Mouse (Mus musculus) cerebellum, adult 2 months (tissue): ENCODE measurements around the gene Pum3. TPM values are rescaled to one million over a fixed set of nuclear protein-coding genes. Genes with fewer than 3 reads are reported as not detected.

ENCODE experiments used
- DNase-seq, 2 experiments: peaks; one replicate each; pipeline ENCODE4 v3.0.0; 2021
- H3K27ac ChIP-seq: fragments of 200-500 bp; 2 replicates; pipeline ENCODE4 v1.5.1; 2012; ENCODE audit warnings: low read length, control low read depth, inconsistent platforms; ENCODE audit not compliant: insufficient read depth
- H3K27me3 ChIP-seq: fragments of 200-500 bp; 2 replicates; pipeline ENCODE4 v1.6.1; 2012; ENCODE audit warnings: inconsistent platforms, mild to moderate bottlenecking, low read length, moderate library complexity; ENCODE audit not compliant: control insufficient read depth, insufficient read depth
- H3K4me1 ChIP-seq: fragments of 200-500 bp; 2 replicates; pipeline ENCODE4 v1.6.1; 2011; ENCODE audit warnings: low read length; ENCODE audit not compliant: control insufficient read depth, insufficient read depth
- H3K4me3 ChIP-seq: fragments of 200-500 bp; replicated peaks from 2 replicates; pipeline ENCODE3; 2011; ENCODE audit warnings: mild to moderate bottlenecking, low read depth, low read length, control low read depth; ENCODE audit not compliant: insufficient read depth
- CTCF ChIP-seq: fragments of 200-500 bp; IDR thresholded peaks from 2 replicates; pipeline ENCODE4 v1.5.1; 2011; ENCODE audit warnings: low read depth, mild to moderate bottlenecking, control low read depth, low read length, moderate library complexity, borderline replicate concordance; ENCODE audit not compliant: insufficient read depth
- POLR2A ChIP-seq: fragments of 200-500 bp; IDR thresholded peaks from 2 replicates; pipeline ENCODE4 v1.6.1; 2011; ENCODE audit warnings: low read length, control low read depth, borderline replicate concordance; ENCODE audit not compliant: insufficient read depth
- WGBS: fragments of 180-500 bp; shearing (Covaris S2); methylation state at CpG from one replicate; pipeline ENCODE4 v1.1.7; 2018; 5-methylcytosine and 5-hydroxymethylcytosine counted together
- polyA plus RNA-seq: library from polyadenylated mRNA; depleted of rRNA; stranded (reverse); fragments of >200 nt; gene quantifications from 2 replicates; pipeline ENCODE4 v1.2.3, GENCODE M21; 2012

Gene Pum3
- polyA plus RNA-seq, 1 experiment = 25.2 TPM

DNA sequence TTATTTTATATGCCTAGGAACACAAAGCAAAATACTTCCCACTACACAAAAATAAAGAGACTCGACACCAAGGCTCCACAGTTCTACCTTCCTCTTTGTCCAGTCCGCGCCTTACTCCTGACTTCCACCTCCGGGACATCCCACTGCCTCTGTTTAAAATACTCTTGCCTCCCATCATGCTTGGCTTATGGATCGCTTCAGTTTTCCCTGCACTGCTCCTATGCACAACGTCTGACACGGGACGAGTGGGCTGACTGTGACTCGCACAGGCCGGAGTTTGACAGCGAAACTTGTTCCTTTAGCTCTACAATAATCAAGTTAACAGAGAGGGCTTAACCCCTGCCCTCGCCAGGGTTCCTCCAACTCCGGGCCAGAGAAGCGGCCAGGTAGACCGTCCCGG lies 344 bp downstream of the Pum3 start:
- TF ChIP-seq POLR2A = no peak
- TF ChIP-seq CTCF = no peak
- H3K4me1 ChIP-seq = 0 out of 2 replicates have a peak, but pooled peaks cover 3% of the 10 kb centered on the region
- H3K27ac ChIP-seq = no peak overlapping the region
- WGBS = under 1% methylated on average over 16 of the region's 16 CpGs
- peak overlapping the region; percentile 86 for H3K4me3 ChIP-seq
- no peak for DNase-seq
- H3K27me3 ChIP-seq = no peaks in the 10 kb centered on the region

DNA sequence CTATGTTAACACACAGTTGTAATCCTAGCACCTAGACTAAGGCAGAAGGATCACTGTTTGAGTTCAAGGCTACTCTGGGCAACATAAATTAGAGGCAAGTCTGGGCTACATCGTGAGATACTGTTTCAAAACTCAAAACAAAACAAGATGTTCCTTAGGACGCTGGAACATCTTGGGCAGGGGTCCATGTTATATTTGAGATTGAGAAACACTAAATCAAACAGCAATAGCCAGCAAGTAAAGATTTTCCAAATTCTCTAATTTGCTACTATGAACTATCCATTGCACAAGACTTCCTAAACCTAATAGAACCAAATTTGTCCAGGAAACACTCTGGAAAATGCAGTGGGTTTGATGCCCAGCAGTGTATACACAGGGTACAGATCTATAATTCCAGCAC lies 1.8 kb downstream of the Pum3 start:
- DNase-seq = no peak
- 0 out of 2 replicates have a peak, but pooled peaks cover 3% of the 10 kb centered on the region for H3K4me1 ChIP-seq
- no peak overlapping the region for H3K27ac ChIP-seq
- H3K27me3 ChIP-seq = no peaks in the 10 kb centered on the region
- WGBS = 77% methylated on average over 2 of the region's 2 CpGs
- TF ChIP-seq CTCF (no peak), POLR2A (no peak)
- H3K4me3 ChIP-seq = no peak overlapping the region

GRCm38 (mm10) chr19:27426451-27426850 lies 3.2 kb downstream of the Pum3 start:
- DNase-seq = no peak
- WGBS = 70% methylated on average over 1 of the region's 1 CpGs
- H3K4me1 ChIP-seq = 0 out of 2 replicates have a peak, but pooled peaks cover 3% of the 10 kb centered on the region
- no peak overlapping the region for H3K27ac ChIP-seq
- no peaks in the 10 kb centered on the region for H3K27me3 ChIP-seq
- no peak for TF ChIP-seq POLR2A
- no peak for TF ChIP-seq CTCF
- H3K4me3 ChIP-seq = no peak overlapping the region

DNA sequence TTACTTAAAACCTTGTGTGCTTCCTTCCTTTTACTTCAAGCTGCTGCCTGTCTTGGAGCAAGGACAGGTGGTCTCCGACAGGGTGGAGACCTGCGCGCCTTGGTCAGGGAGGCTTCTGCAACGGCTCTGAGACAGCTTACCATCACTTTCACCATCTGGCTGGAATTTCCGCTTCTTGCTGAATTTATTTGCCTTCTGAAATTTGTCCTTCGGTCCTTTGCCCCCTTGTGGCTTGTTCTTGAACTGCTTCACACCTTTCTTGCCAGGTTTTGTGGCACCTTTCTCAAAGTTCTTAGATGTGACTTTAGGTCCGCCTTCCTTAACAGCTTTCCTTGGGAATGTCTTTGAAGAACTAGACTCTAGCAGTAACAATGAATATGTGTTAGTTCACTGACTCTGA lies 4.0 kb downstream of the Pum3 start:
- TF ChIP-seq POLR2A (no peak), CTCF (peak; percentile 35; the same call in 1 of the 2 replicates)
- H3K27me3 ChIP-seq = no peaks in the 10 kb centered on the region
- no peak overlapping the region for H3K4me3 ChIP-seq
- peak; percentile 58 to 62 for DNase-seq
- H3K4me1 ChIP-seq = 0 out of 2 replicates have a peak, but pooled peaks cover 3% of the 10 kb centered on the region
- no peak overlapping the region for H3K27ac ChIP-seq
- 28% methylated on average over 7 of the region's 7 CpGs for WGBS

GRCm38 (mm10) chr19:27417375-27417774 lies 12.2 kb downstream of the Pum3 start:
- TF ChIP-seq CTCF (no peak), POLR2A (no peak)
- DNase-seq = no peak
- H3K27ac ChIP-seq = no peak overlapping the region
- no peaks in the 10 kb centered on the region for H3K27me3 ChIP-seq
- no peak overlapping the region for H3K4me3 ChIP-seq
- no peaks in the 10 kb centered on the region for H3K4me1 ChIP-seq
- WGBS = 94% methylated on average over 4 of the region's 4 CpGs

DNA sequence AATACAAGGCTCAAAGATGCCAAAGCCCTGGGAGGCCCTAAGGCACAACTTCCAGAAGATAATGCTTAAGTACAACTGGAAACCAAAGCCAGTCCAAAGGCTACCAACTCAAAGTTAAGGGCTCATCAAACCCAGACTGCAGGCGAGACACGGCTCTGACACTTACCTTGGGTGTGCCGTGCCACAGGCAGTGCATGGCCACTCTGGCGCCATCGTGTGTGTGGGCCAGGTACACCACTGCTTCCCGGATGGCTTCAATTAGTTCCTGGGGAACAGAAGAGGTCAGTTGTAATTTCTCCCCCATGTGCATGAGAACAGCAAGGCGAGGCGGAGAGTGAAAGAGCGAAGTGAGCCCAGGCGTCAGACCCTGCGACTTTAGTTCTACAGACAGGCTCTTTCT lies 13.1 kb downstream of the Pum3 start:
- WGBS = 47% methylated on average over 11 of the region's 11 CpGs
- Histone ChIP-seq H3K27me3 (no peaks in the 10 kb centered on the region), H3K4me3 (no peak overlapping the region), H3K4me1 (no peaks in the 10 kb centered on the region), H3K27ac (no peak overlapping the region)
- TF ChIP-seq CTCF = peak; percentile 71
- no peak for TF ChIP-seq POLR2A
- DNase-seq = peak; percentile 26 to 48

DNA sequence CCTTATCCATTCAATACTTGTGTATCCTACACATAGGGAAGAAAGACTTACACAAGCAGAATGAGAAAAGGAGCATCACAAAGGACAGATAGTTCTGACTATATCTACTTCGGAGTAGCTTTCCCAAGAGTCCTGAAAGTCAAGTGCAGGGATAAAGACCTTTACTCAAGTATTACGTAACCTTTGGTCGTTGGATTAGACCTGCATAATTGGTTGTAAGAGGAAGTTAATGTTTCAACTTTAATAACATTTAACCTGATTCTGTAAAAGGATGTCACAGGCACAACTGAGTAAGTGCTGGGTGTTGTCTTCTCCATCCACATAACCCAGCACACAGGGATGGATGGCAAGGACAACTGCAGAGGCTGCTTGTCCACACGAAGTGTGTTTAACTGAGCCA lies 18.3 kb downstream of the Pum3 start:
- DNase-seq = no peak
- TF ChIP-seq POLR2A = no peak
- no peak for TF ChIP-seq CTCF
- H3K27me3 ChIP-seq = no peaks in the 10 kb centered on the region
- H3K4me1 ChIP-seq = no peaks in the 10 kb centered on the region
- no peak overlapping the region for H3K4me3 ChIP-seq
- WGBS = 90% methylated on average over 4 of the region's 4 CpGs
- H3K27ac ChIP-seq = no peak overlapping the region

DNA sequence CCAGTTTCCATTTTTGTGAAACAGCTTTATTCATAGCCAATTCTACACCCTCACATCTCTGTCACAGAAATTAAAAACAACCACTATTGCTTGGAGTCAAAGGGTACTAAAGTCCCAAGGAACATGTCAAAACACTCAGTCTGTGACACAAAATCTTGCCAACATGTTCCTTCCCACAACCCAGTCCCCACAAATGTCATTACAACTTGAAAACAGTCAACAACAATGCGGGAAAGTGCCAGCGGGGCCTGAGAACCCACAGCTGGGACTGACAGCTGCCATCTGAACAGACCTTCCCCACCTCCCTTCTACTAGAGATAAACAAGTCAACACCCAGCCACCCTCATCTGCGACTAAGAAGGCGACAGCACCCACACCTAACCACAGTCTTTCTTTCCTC lies 18.9 kb downstream of the Pum3 start:
- WGBS = 84% methylated on average over 4 of the region's 4 CpGs
- no peak for DNase-seq
- TF ChIP-seq CTCF (no peak), POLR2A (no peak)
- Histone ChIP-seq H3K4me3 (no peak overlapping the region), H3K27me3 (no peaks in the 10 kb centered on the region), H3K4me1 (no peaks in the 10 kb centered on the region), H3K27ac (no peak overlapping the region)

GRCm38 (mm10) chr19:27409782-27410181 lies 19.8 kb downstream of the Pum3 start:
- TF ChIP-seq POLR2A (no peak), CTCF (no peak)
- no peaks in the 10 kb centered on the region for H3K27me3 ChIP-seq
- H3K4me1 ChIP-seq = no peaks in the 10 kb centered on the region
- DNase-seq = no peak
- no peak overlapping the region for H3K4me3 ChIP-seq
- no peak overlapping the region for H3K27ac ChIP-seq

DNA sequence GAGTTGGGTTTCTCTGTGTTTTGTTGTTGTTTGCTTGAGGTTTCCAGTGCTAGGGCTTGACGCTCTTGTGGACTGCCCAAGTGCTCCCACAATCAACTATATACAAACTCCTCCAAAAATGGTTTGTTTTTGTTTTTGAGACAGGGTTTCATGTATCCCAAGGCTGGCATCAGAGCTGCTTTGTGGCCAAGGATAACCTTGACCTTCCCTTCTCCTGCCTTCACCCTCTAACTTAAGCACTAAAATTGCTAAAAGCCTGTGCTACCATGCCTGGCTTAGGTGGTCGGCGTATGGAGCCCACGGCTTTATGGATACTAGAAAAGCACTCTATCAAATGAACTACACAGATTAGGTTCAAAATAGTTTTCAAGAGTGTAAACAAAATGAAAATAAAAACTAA lies 20.4 kb downstream of the Pum3 start:
- Histone ChIP-seq H3K27ac (no peak overlapping the region), H3K4me3 (no peak overlapping the region), H3K27me3 (no peaks in the 10 kb centered on the region), H3K4me1 (no peaks in the 10 kb centered on the region)
- 98% methylated on average over 4 of the region's 4 CpGs for WGBS
- no peak for DNase-seq
- TF ChIP-seq POLR2A (no peak), CTCF (no peak)
